Mouse (Mus musculus): Measurements from ENCODE around the gene Spata16.
A peak's percentile ranks its signal among the peaks of the same experiment; 100 is the strongest.

Spata16 gene

DNA sequence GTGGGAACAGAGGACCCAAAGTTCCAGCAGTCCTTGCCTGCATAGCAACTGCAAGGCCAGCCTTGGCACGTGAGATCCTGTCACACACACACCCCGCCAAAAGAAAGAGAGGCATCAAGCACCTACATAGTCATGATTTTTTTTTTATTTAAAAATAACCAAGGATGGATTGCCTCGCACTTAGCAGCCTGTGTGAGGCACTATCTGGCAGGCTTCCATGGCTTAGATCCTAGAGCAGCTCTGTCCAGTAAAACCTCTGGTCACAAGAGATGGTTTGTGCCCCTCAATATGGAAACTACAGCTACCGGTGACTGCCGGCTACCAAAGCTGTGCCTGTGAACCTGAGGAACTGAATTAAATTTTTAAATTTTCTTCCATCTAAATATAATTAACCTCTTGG is 195.5 kb downstream of the Spata16 start:
- DNase-seq (ENCODE audit: low spot score in 2 of 2): no peak

DNA sequence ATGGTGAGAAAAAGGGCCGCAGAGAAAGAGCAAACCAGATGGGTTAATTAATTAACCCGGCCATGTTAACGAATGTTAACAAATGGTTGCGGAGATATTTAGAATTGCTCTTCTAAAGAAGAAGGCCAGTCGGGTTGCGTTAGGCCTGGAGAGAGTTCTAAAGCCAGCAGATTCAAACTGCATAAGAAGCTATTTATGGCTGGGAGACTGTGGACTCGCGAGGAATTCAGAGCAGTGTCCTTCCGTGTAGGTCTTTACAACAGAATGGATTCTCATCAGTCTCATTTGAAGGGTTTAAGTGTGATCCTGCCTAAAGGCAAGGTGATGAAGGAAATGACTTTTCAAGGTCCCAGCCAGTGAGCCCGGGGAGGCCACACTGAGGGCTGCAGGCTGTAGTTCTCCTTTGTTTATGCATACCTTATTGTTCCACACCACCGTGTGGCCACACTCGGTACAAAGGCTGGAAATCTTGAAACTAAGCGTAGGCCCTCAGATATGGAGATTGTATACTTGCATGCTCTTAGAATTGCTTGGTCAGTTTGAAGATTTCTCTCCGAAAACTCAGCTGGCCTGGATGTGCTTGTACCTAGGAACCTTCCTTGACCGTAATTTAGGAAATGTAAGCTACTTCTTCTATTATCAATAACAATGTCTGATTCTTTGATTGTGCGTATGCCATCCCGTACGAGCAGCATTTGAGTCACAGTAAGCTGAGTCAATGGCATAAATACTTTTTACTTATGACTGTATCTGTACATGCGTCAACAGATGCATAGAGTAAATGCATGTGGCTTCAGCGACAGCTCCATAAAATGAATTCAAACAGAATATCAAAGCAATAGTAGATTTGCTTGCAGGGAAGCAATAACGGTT is 197.0 kb downstream of the Spata16 start:
- peak in 1 of 2 experiments; percentile 62 for DNase-seq (ENCODE audit: low spot score in 2 of 2)

GRCm38 (mm10) chr3:26835051-26835755 is 197.8 kb downstream of the Spata16 start:
- no peak for DNase-seq (ENCODE audit: low spot score in 2 of 2)

- DNase-seq (ENCODE audit: low spot score in 2 of 2): peak in 1 of 2 experiments; percentile 65
These were observed 207.6 kb downstream of the Spata16 start for GRCm38 (mm10) chr3:26845041-26845440.

DNA sequence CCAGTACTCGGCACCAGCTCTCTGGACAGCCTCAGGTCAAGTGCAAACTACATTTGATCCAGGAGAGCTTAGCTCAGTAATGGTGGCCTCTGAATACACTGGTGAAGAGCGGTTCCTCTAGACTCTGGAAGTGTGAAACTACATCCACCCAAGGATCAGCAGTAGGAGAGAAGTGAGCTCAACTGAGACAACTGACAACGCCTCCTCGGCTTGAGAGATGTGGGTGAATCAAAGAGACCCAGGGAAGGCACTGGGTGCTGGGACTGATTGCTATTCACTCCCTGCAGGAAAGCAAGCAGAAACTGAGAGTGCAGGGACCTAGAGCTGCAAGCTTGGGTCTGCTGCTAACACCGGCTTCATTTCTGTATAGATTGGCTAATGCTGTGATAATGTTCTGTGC is 210.5 kb downstream of the Spata16 start:
- peak in 1 of 2 experiments; percentile 24 for DNase-seq (ENCODE audit: low spot score in 2 of 2)

DNA sequence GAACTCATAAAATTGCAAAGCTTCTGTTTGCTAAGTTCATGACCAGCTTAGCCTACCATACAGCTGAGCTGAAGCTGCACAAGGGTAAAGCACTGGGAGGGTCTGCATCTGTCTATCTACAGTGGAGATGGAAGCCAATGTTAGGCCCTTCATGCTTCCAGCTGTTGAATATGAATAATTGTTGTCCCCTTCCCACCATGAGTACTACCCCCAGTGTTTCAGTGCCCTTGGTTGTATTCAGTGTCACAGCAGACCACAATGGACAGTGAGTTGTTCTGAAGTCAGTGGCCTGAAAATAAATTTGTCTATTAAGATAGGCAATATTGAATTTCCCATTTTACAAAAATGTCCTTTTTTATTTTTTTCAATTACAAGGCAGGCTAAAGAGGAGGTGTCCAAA is 212.8 kb downstream of the Spata16 start:
- no peak for DNase-seq (ENCODE audit: low spot score in 2 of 2)

- DNase-seq (ENCODE audit: low spot score in 2 of 2): no peak
These were observed 213.5 kb downstream of the Spata16 start for GRCm38 (mm10) chr3:26850691-26851563.

- DNase-seq (ENCODE audit: low spot score in 2 of 2): peak in 1 of 2 experiments; percentile 20
These were observed 216.1 kb downstream of the Spata16 start for GRCm38 (mm10) chr3:26853557-26853956.

DNA sequence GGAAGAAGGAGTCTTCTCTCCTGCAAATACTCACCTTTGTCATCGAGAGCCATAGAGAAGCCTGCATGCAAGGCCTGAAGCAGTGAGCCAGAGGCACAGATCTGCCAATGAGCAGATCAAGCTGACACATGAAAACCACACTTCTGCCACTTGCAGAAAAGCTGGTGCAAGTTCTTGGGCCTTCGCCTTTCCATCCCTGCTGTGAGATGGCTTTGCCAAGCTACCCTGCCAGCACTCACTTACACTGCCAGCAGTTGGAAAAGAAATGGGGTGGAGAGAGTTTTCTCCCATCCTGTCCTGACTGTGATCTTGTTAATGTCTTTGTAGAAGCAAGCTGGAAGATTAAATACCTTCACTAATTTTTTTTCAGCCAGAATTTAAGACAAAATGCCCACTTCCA is 237.3 kb downstream of the Spata16 start:
- DNase-seq (ENCODE audit: low spot score in 2 of 2): peak in 1 of 2 experiments; percentile 27

GRCm38 (mm10) chr3:26877291-26877690 is 239.9 kb downstream of the Spata16 start:
- DNase-seq (ENCODE audit: low spot score in 2 of 2): no peak

DNA sequence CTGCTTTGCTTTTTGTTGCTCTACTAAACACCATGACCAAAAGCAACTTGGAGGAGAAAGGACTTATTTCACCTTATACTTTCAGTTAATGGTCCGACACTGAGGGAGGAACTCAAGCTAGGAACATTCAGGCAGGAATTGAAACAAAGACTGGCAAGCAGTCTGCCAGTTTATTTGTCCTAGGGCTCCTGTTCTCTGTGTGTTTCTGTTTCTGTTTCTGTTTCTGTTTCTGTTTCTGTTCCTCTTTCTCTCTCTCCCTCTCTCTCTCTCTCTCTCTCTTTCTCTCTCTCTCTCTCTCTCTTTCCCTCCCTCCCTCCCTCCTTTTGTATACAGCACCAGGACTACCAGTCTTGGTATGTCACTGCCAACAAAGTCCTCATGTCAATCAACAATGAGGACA is 279.2 kb downstream of the Spata16 start:
- no peak for DNase-seq (ENCODE audit: low spot score in 2 of 2)

- no peak for DNase-seq (ENCODE audit: low spot score in 2 of 2)
These were observed 283.6 kb downstream of the Spata16 start for GRCm38 (mm10) chr3:26920986-26921385.

GRCm38 (mm10) chr3:26921576-26921975 is 284.2 kb downstream of the Spata16 start:
- DNase-seq (ENCODE audit: low spot score in 2 of 2): peak in 1 of 2 experiments; percentile 24

DNA sequence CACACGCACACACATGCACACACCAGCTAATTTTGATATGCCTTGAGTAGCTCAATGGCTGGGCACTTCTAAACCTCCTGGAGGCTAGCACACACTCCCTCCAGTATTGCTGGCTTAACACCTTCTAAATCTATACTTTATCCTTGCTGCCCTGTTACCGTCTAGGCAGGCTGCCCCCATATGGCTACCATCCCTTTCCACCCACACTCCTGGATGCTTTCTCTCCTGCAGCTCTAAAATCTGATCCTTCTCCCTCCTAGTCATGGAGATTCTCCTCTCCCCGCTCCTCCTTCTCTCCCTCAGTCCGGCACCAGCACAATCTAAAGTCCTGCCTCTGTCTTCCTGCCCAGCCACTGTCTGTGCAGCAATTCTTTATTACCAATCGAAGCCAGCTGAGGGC is 286.0 kb downstream of the Spata16 start:
- peak; percentile 10 to 47 for DNase-seq (ENCODE audit: low spot score in 2 of 2)

- no peak for DNase-seq (ENCODE audit: low spot score in 2 of 2)
These were observed 286.8 kb downstream of the Spata16 start for GRCm38 (mm10) chr3:26924212-26924611.

DNA sequence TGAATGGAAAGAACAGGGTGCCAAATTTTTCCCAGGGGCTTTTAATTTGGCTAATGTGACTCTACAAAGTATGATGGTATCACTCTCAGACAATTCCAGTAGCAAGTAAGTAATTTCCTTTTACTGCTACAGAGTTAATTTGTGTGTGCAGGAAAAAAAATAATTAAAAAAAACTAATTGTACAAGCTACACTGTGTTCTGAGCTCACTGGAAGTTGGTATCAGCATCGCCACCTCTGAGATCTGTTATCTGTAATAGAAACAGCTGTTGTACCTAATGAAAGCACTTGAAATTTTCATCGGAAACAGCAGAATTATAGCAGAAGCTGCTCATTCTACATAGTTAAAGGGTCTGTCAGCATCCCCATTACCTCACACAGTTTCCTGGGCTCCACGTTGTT is 295.7 kb downstream of the Spata16 start:
- no peak for DNase-seq (ENCODE audit: low spot score in 2 of 2)

GRCm38 (mm10) chr3:26936897-26937590 is 299.6 kb downstream of the Spata16 start:
- no peak for DNase-seq (ENCODE audit: low spot score in 2 of 2)

- peak; percentile 21 to 31 for DNase-seq (ENCODE audit: low spot score in 2 of 2)
These were observed 329.4 kb downstream of the Spata16 start for GRCm38 (mm10) chr3:26966776-26967175.

DNA sequence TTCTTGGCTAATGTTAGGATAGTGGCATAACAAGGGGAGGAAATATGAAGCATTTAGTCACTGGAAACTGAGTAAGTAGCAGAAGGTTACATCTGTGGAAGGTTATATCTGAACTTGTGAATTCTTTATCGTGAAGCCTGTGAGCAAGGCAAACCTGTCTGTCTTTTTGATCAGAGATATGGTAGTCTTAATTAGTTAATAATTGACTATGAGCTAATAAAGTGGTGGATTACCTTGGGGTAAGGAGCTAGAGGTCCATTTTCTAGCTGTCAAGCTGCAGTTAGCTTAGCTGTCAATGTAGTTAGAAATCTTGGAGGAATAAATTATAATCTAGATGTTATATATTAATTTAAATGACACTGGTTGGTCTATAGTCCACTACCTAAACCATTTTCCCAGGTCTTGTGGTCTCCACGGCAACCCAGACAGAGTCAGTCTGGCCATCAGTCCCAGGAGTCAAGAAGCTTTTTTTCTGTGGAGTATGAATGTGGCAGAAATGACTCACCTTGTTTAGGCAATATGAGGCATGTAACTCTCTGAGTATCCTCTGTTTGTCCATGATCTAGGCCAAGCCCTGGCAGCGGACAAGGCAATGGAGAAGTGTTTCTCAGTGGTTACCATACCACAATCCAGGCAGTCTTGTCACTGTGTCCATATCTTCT is 331.6 kb downstream of the Spata16 start:
- no peak for DNase-seq (ENCODE audit: low spot score in 2 of 2)

GRCm38 (mm10) chr3:26970529-26970928 is 333.1 kb downstream of the Spata16 start:
- no peak for DNase-seq (ENCODE audit: low spot score in 2 of 2)

- DNase-seq (ENCODE audit: low spot score in 2 of 2): no peak
These were observed 333.9 kb downstream of the Spata16 start for GRCm38 (mm10) chr3:26971276-26971675.

Data from left cerebral cortex, adult 9 months (tissue).